ENCODE assay signal across 18 mouse cellular contexts in the genomic region with DNA sequence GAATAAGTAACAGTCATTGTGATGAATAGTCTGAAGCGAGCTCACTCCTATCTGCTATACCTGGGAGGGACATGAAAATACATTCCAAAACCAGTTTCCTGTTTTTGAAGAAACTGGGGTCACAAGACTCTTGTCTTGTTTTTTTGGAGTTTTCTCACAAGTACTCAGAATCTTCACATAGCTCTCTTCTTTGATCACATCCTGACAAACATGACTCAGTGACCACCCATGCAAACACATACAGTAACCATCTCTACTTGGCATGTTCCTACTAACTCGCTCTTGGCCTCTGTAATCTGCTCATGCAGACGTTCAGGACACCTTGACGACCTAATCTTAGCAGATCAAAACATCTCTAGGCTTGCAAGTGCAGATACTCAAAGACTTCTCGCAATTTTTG. TPM values are rescaled to one million over a fixed set of nuclear protein-coding genes. Genes with fewer than 3 reads are reported as not detected.
DNase-seq lines count a peak whose midpoint lies in the region; ATAC-seq and TF ChIP-seq lines count a peak whose summit lies in the region.
"Had no signal": no experiment of that assay in that cellular context is flagged by ENCODE, and none has a peak within 500 bp of the region (broad histone marks: within the 10 kb centered on the region; RNA-seq: fewer than 3 reads in every experiment).

No protein-coding gene starts in this region.

- H3K9me3 ChIP-seq in MEL (replicated peaks; ENCODE audit: insufficient read depth, low read length) = no peaks in the 10 kb centered on the region
- H3K9me3 ChIP-seq: heart, embryonic 12.5 days; limb, embryonic 12.5 days; midbrain, embryonic 13.5 days had no signal

- no peaks in the 10 kb centered on the region for H3K27me3 ChIP-seq in thymus, adult 2 months (ENCODE audit: control insufficient read depth, insufficient read depth, low read length)
- H3K27me3 ChIP-seq in MEL (ENCODE audit: control insufficient read depth in 1 of 2, insufficient read depth in 2 of 2, low read length in 2 of 2) = no peaks in the 10 kb centered on the region
- H3K27me3 ChIP-seq: heart, embryonic 12.5 days; limb, embryonic 12.5 days; midbrain, embryonic 13.5 days had no signal

- H3K4me1 ChIP-seq in thymus, adult 2 months (replicated peaks; ENCODE audit: control insufficient read depth, insufficient read depth, low read length) = peaks cover 23% of the 10 kb centered on the region
- peaks cover 3 to 22% of the 10 kb centered on the region in 2 experiments for H3K4me1 ChIP-seq in MEL (ENCODE audit: control insufficient read depth in 1 of 2, insufficient read depth in 2 of 2, low read length in 2 of 2)
- H3K4me1 ChIP-seq: heart, embryonic 12.5 days; limb, embryonic 12.5 days; midbrain, embryonic 13.5 days had no signal

- TF ChIP-seq RAD21 in MEL (IDR thresholded peaks at IDR 0.05; ENCODE audit: low read depth, low read length) = no peak

- no peak for TF ChIP-seq POLR2A in thymus, adult 2 months (IDR thresholded peaks at IDR 0.05; ENCODE audit: control insufficient read depth, extremely low read depth, insufficient read depth, low read length, poor library complexity)
- no peak for TF ChIP-seq POLR2A in MEL (IDR thresholded peaks at IDR 0.05; ENCODE audit: control insufficient read depth in 1 of 2, insufficient read depth in 1 of 2, low read depth in 1 of 2, low read length in 2 of 2, poor library complexity in 1 of 2)

- TF ChIP-seq EP300 in MEL (IDR thresholded peaks at IDR 0.05; ENCODE audit: low read depth in 1 of 2, low read length in 2 of 2) = 0 out of 4 replicates have a peak, but pooled peaks of 1 of the 2 experiments have one; percentile 24

- H3K9ac ChIP-seq in MEL (ENCODE audit: control insufficient read depth, low read depth, low read length, poor library complexity, severe bottlenecking) = no peak overlapping the region
- H3K9ac ChIP-seq: heart, embryonic 12.5 days; limb, embryonic 12.5 days; midbrain, embryonic 13.5 days had no signal

- TF ChIP-seq CTCF in thymus, adult 2 months (IDR thresholded peaks at IDR 0.05; ENCODE audit: borderline replicate concordance, control insufficient read depth, extremely low read depth, insufficient read depth, low read length, poor library complexity) = no peak
- TF ChIP-seq CTCF in MEL (IDR thresholded peaks at IDR 0.05 in 2 of 3, conservative IDR thresholded peaks at IDR 0.05 in 1 of 3; ENCODE audit: control insufficient read depth in 1 of 3, insufficient read depth in 1 of 3, low read depth in 2 of 3, low read length in 3 of 3, poor library complexity in 1 of 3, severe bottlenecking in 1 of 3) = no peak

- H3K36me3 ChIP-seq in thymus, adult 2 months (ENCODE audit: control insufficient read depth, insufficient read depth, low read length) = no peaks in the 10 kb centered on the region
- peaks cover 0 to 19% of the 10 kb centered on the region in 2 experiments; a peak in 2 of 4 replicates for H3K36me3 ChIP-seq in MEL (ENCODE audit: control insufficient read depth in 1 of 2, insufficient read depth in 2 of 2, low read length in 2 of 2)
- H3K36me3 ChIP-seq: heart, embryonic 12.5 days; limb, embryonic 12.5 days; midbrain, embryonic 13.5 days had no signal

- no peak for DNase-seq in thymus, adult 2 months
- no peak for DNase-seq in thymus, postnatal 14 days
- peak; percentile 46 for DNase-seq in MEL (ENCODE audit: low read depth, low spot score)
- DNase-seq in embryo, embryonic 10 days (ENCODE audit: low spot score) = no peak
- DNase-seq in lung, postnatal 36 days = no peak
- no peak for DNase-seq in gastrocnemius, adult 18-20 months (ENCODE audit: low spot score)
- DNase-seq: adrenal gland, postnatal 14 days; cerebellum, postnatal 14 days; gastrocnemius, postnatal 36 days; heart, postnatal 36 days; lung, postnatal 14 days; thymus, postnatal 4 days had no signal

- no peaks in the 10 kb centered on the region for H3K79me2 ChIP-seq in MEL (ENCODE audit: control insufficient read depth, insufficient read depth, low read length, poor library complexity)

- peak overlapping the region; percentile 45 for H3K27ac ChIP-seq in thymus, adult 2 months (ENCODE audit: control insufficient read depth, insufficient read depth, low read length)
- no peak overlapping the region for H3K27ac ChIP-seq in MEL (ENCODE audit: control insufficient read depth, low read depth, low read length)
- H3K27ac ChIP-seq: kidney, postnatal 0 days; left cerebral cortex, adult 2 months; limb, embryonic 12.5 days; midbrain, embryonic 13.5 days had no signal

- 22% methylated on average over 5 of the region's 5 CpGs for WGBS in thymus, adult 2 months

- peak; percentile 14; the same call in 1 of the 2 replicates for ATAC-seq in granulocyte monocyte progenitor cell, adult 5-6 weeks (replicated peaks; ENCODE audit: poor library complexity, severe bottlenecking)
- ATAC-seq: midbrain, embryonic 13.5 days had no signal

- H3K4me3 ChIP-seq in thymus, adult 2 months (ENCODE audit: control insufficient read depth, insufficient read depth, low read length) = no peak overlapping the region
- H3K4me3 ChIP-seq in MEL (ENCODE audit: control insufficient read depth in 1 of 2, insufficient read depth in 1 of 2, low read depth in 2 of 2, low read length in 2 of 2) = no peak overlapping the region; a peak in 1 of 4 replicates
- H3K4me3 ChIP-seq: heart, embryonic 12.5 days; left cerebral cortex, adult 2 months; limb, embryonic 12.5 days; midbrain, embryonic 13.5 days had no signal

TF ChIP-seq in MEL, 35 proteins besides CTCF, POLR2A, EP300 and RAD21:
- TF ChIP-seq GATA1 (IDR thresholded peaks at IDR 0.05; ENCODE audit: low read depth, low read length) = 0 out of 2 replicates have a peak, but pooled peaks have one; percentile 44
- 0 out of 2 replicates have a peak, but pooled peaks have one; percentile 8 for TF ChIP-seq JUND (IDR thresholded peaks at IDR 0.05; ENCODE audit: low read depth, low read length)
- no peak for TF ChIP-seq SMC3 (IDR thresholded peaks at IDR 0.05; ENCODE audit: low read depth, low read length)

RNA-seq across cellular contexts. Expression of gene Tnfrsf26, which starts 3.4 kb away (rescaled TPM):
- 6.4 and 7.4 TPM in 2 replicates for polyA plus RNA-seq in thymus, adult 2 months (2012; rRNA removed)
- total RNA-seq in MEL (2012; rRNA removed) = 0.42 and 0.52 TPM in 2 replicates
- polyA plus RNA-seq in MEL (2012; ENCODE audit: insufficient read depth in 1 of 2, insufficient read length in 2 of 2, low read depth in 1 of 2, low replicate concordance in 2 of 2, missing spikeins in 1 of 2) = under 1 TPM in 1 of 2 experiments, not detected in 1; 0.50 TPM
- total RNA-seq in granulocyte monocyte progenitor cell, adult 5-6 weeks (2014; fragmentation: Nextera tagmentation) = 8.3 and 13.3 TPM in 2 replicates
- total RNA-seq in granulocyte monocyte progenitor cell, adult 5-6 weeks (2017) = 20.4 and 22.5 TPM in 2 replicates
- total RNA-seq in gastrocnemius, adult 18-20 months (2021) = under 1 TPM; 0.19 to 0.21 TPM
- total RNA-seq: left cerebral cortex, adult 2 months had no signal

RNA-seq across cellular contexts. Expression of gene Tnfrsf22, which starts 24.3 kb away (rescaled TPM):
- polyA plus RNA-seq in thymus, adult 2 months (2012; rRNA removed) = 4.8 and 4.9 TPM in 2 replicates
- 0.10 and 0.23 TPM in 2 replicates for total RNA-seq in MEL (2012; rRNA removed)
- 1 to 10 TPM in 1 of 2 experiments, not detected in 1; 1.1 TPM for polyA plus RNA-seq in MEL (2012; ENCODE audit: insufficient read depth in 1 of 2, insufficient read length in 2 of 2, low read depth in 1 of 2, low replicate concordance in 2 of 2, missing spikeins in 1 of 2)
- 6.1 and 9.0 TPM in 2 replicates for total RNA-seq in granulocyte monocyte progenitor cell, adult 5-6 weeks (2014; fragmentation: Nextera tagmentation)
- total RNA-seq in granulocyte monocyte progenitor cell, adult 5-6 weeks (2017) = 4.2 and 5.2 TPM in 2 replicates
- total RNA-seq in gastrocnemius, adult 18-20 months (2021) = 1 to 10 TPM; 1.6 TPM

RNA-seq across cellular contexts. Expression of gene Cars, which starts 25.3 kb away (rescaled TPM):
- polyA plus RNA-seq in thymus, adult 2 months (2012; rRNA removed) = 22.7 and 24.5 TPM in 2 replicates
- 40.8 and 62.2 TPM in 2 replicates for total RNA-seq in MEL (2012; rRNA removed)
- 10 to 100 TPM in 1 of 2 experiments, not detected in 1; 73.5 TPM for polyA plus RNA-seq in MEL (2012; ENCODE audit: insufficient read depth in 1 of 2, insufficient read length in 2 of 2, low read depth in 1 of 2, low replicate concordance in 2 of 2, missing spikeins in 1 of 2)
- total RNA-seq in granulocyte monocyte progenitor cell, adult 5-6 weeks (2014; fragmentation: Nextera tagmentation) = 34.0 and 35.5 TPM in 2 replicates
- 51.9 and 58.2 TPM in 2 replicates for total RNA-seq in granulocyte monocyte progenitor cell, adult 5-6 weeks (2017)
- total RNA-seq in gastrocnemius, adult 18-20 months (2021) = 10 to 100 TPM; 37.3 to 39.9 TPM
